Mouse (Mus musculus) liver, adult 2 months (tissue): ENCODE results near the gene Srgap3. TPM values are rescaled to one million over a fixed set of nuclear protein-coding genes. Genes with fewer than 3 reads are reported as not detected.
A peak's percentile ranks its signal among the peaks of the same experiment; 100 is the strongest.

Experiments
- DNase-seq: peaks from one replicate; pipeline ENCODE4 v3.0.0-alpha.2; 2011; ENCODE audit warnings: low read depth, low spot score; ENCODE audit errors: extremely low read depth
- H3K27ac ChIP-seq: fragments of 200-500 bp; replicated peaks from 2 replicates; pipeline ENCODE4 v1.5.1; 2012; ENCODE audit warnings: low read depth, mild to moderate bottlenecking, control low read depth, inconsistent platforms, low read length; ENCODE audit not compliant: insufficient read depth
- H3K27me3 ChIP-seq: fragments of 200-500 bp; 2 replicates; pipeline ENCODE4 v1.6.1; 2012; ENCODE audit warnings: mild to moderate bottlenecking, moderate library complexity, low read length, inconsistent platforms; ENCODE audit not compliant: control insufficient read depth, insufficient read depth
- H3K36me3 ChIP-seq: fragments of 200-500 bp; 2 replicates; pipeline ENCODE4 v1.6.1; 2012; ENCODE audit warnings: low read length, inconsistent platforms; ENCODE audit not compliant: control insufficient read depth, insufficient read depth
- H3K4me1 ChIP-seq: fragments of 200-500 bp; 2 replicates; pipeline ENCODE4 v1.6.1; 2011; ENCODE audit warnings: low read length; ENCODE audit not compliant: control insufficient read depth, insufficient read depth
- H3K4me3 ChIP-seq: fragments of 200-500 bp; 2 replicates; pipeline ENCODE4 v1.5.1; 2011; ENCODE audit warnings: low read depth, mild to moderate bottlenecking, control low read depth, low read length, moderate library complexity; ENCODE audit not compliant: insufficient read depth
- H3K79me2 ChIP-seq: fragments of 200-500 bp; 2 replicates; pipeline ENCODE4 v1.6.1; 2012; ENCODE audit warnings: inconsistent platforms, mild to moderate bottlenecking, low read length, moderate library complexity; ENCODE audit not compliant: control insufficient read depth, insufficient read depth
- H3K9ac ChIP-seq: fragments of 200-500 bp; 2 replicates; pipeline ENCODE4 v1.6.1; 2012; ENCODE audit warnings: low read depth, mild to moderate bottlenecking, control low read depth, inconsistent platforms, low read length
- CTCF ChIP-seq: fragments of 200-500 bp; IDR thresholded peaks from 2 replicates; pipeline ENCODE4 v1.5.1; 2011; ENCODE audit warnings: low read depth, low read length, control low read depth
- POLR2A ChIP-seq: fragments of 200-500 bp; IDR thresholded peaks from 2 replicates; pipeline ENCODE4 v1.6.1; 2011; ENCODE audit warnings: low read length, control low read depth; ENCODE audit not compliant: insufficient read depth; ENCODE audit errors: extremely low read depth
- WGBS: fragments of 180-500 bp; shearing (Covaris S2); methylation state at CpG from one replicate; pipeline ENCODE4 v1.1.7; 2018; 5-methylcytosine and 5-hydroxymethylcytosine counted together
- polyA plus RNA-seq: library from polyadenylated mRNA; depleted of rRNA; stranded (reverse); fragments of >200 nt; gene quantifications from 2 replicates; pipeline ENCODE4 v1.2.3, GENCODE M21; 2012
- total RNA-seq: library from RNA; depleted of rRNA; stranded (reverse); fragments of >200 nt; gene quantifications from 2 replicates; pipeline ENCODE4 v1.2.3, GENCODE M21; 2014

Srgap3 gene
- total and polyA plus RNA-seq, 2 experiments: 0.69 to 0.83 TPM

DNA sequence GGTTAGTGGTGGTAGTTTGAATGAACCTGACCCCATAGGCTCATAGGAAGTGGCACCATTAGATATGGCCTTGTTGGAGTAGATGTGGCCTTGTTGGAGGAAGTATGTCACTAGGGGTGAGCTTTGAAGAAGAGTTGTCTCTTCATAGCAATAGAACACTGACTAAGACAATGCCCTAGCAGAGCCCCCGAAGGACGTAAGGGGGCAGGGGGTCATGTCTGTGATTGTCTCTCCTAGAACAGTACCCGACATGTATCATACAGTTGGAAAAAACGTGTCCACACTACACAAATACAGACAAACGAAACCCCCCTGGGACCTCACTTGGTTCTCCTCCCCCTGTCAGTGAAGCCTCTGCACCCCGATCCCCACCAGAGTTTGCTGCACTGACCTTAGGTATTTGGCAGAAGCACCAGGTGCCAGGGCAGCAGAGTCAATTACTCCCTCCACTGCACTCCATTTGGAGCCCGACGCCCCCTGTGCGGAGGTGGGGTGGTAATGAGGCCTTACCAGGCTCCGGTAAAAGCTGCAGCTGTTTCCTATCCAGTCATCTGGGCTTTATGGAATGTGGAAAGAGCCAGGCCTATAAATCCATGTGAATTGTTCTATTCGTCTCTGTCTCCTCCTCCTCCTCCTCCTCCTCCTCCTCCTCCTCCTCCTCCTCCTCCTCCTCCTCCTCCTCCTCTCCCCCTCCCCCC, 10.7 kb upstream of the Srgap3 start:
- no peaks in the 10 kb centered on the region for H3K36me3 ChIP-seq
- no peak for DNase-seq
- H3K9ac ChIP-seq: no peak overlapping the region

DNA sequence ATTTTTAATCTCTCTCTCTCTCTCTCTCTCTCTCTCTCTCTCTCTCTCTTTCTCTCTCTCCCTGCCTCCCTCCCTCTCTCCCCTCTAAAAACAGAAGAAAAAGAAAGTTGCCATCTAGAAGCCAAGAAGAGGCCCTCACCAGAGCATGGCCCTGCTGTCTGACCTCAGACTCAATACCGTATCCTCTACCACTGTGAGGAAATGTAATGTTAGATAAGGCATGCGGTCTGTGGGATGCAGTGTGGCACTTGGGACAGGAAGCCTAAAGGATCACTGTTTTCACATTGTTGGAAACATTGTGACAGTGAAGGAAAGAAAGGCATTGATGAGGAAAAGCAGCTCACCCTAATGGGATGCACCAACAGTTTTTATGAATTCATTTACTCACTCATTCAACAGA, 8.7 kb upstream of the Srgap3 start:
- no peaks in the 10 kb centered on the region for H3K79me2 ChIP-seq
- H3K36me3 ChIP-seq: no peaks in the 10 kb centered on the region
- no peaks in the 10 kb centered on the region for H3K27me3 ChIP-seq
- H3K9ac ChIP-seq: no peak overlapping the region
- no peak for DNase-seq
- H3K4me1 ChIP-seq: no peaks in the 10 kb centered on the region
- no peak overlapping the region for H3K4me3 ChIP-seq
- H3K27ac ChIP-seq: no peak overlapping the region
- TF ChIP-seq POLR2A: no peak
- 66% methylated on average over 2 of the region's 2 CpGs for WGBS

More for the DNA sequence above, 10.7 kb upstream of the Srgap3 start:
- WGBS: 76% methylated on average over 11 of the region's 11 CpGs
- H3K27me3 ChIP-seq: no peaks in the 10 kb centered on the region
- no peak for TF ChIP-seq POLR2A
- TF ChIP-seq CTCF: no peak
- H3K4me1 ChIP-seq: no peaks in the 10 kb centered on the region
- no peaks in the 10 kb centered on the region for H3K79me2 ChIP-seq
- no peak overlapping the region for H3K4me3 ChIP-seq
- H3K27ac ChIP-seq: no peak overlapping the region

DNA sequence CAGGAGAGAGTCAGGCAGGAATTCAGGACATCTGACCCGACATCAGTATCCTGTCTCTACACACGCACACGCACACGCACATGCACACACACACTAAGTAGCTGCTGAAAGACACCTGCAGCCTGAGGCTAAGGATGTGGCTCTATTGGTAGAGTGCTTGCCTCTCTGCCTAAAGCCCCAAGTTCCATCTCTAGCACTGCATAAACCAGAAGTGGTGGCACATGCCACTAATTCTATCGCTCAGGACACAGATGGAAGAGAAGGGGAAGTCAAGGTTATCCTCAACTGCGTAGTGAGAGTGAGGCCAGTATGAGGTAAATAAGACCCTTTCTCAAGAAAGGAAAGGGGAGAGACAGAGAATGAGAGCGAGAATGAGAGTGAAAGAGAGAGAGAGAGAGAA, 6.8 kb upstream of the Srgap3 start:
- Histone ChIP-seq H3K4me1 (no peaks in the 10 kb centered on the region), H3K36me3 (no peaks in the 10 kb centered on the region), H3K27ac (no peak overlapping the region), H3K9ac (no peak overlapping the region), H3K4me3 (no peak overlapping the region), H3K79me2 (no peaks in the 10 kb centered on the region), H3K27me3 (no peaks in the 10 kb centered on the region)
- 85% methylated on average over 7 of the region's 7 CpGs for WGBS
- DNase-seq: no peak
- TF ChIP-seq POLR2A (no peak), CTCF (no peak)

DNA sequence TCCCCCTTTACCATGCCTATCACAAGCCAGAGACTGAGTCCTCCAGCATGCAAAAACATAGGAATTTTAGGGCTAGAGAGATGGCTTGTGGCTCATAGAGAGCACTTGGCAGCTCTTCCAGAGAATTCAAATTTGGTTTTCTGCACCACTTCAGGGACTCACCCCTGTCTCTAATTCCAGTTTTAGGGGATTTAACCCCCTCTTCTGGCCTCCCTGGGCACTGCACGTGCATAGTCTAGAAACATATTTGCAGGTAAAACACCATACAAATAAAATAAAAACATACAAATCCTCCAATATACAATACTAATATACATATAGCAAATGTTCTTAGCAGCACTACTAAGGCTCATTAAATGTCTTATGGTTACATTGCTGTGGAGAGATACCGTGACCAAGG, 4.2 kb upstream of the Srgap3 start:
- Histone ChIP-seq H3K4me3 (no peak overlapping the region), H3K4me1 (peaks cover 3% of the 10 kb centered on the region; the same call in 1 of the 2 replicates), H3K27ac (no peak overlapping the region), H3K9ac (no peak overlapping the region), H3K36me3 (no peaks in the 10 kb centered on the region), H3K27me3 (no peaks in the 10 kb centered on the region), H3K79me2 (no peaks in the 10 kb centered on the region)
- WGBS: 93% methylated on average over 2 of the region's 2 CpGs
- DNase-seq: no peak
- TF ChIP-seq POLR2A: no peak
- peak; percentile 30; the same call in 1 of the 2 replicates for TF ChIP-seq CTCF

DNA sequence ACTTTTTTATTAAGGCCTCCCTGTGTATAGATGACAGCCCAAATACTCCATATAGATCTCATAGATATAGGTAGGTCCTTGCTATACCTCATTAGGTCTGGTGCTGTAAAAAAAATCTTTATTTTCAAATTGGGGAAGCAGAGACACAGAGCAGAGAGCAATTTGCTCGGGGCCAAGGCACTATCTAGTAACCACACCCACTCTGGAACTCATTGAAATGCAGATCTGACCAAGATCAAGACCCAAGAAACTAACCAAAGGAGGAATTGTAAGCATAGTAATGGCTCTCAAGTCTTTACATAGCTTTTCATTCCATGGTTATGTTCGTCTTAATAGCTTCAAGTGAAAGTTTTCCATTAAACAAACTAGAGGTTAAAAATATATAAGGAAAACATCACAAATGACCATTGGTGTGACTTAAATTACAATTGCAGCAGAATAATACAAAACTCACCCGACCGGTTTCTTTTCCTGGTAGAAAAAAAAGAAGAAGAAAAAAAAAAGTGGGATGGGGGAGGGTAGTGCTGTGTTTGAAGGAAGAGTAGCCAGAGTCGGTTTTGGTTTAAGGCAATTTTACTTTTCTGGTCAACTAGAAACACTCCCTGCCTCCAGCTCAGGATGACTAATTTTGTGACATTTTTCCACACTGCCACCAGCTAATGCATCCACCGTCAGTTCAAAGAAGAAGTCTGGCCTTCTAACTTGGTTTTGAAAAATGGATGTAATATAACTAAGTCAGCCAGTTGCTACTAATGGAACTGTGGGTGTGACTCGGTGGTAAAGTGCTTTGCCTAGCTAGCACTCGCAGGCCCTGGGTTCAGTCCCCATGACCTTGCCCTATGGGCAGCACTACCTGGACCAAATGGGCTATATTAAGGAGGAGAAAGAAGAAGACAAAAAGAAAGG, 3.4 kb upstream of the Srgap3 start:
- no peak for DNase-seq
- Histone ChIP-seq H3K79me2 (no peaks in the 10 kb centered on the region), H3K36me3 (no peaks in the 10 kb centered on the region), H3K27me3 (no peaks in the 10 kb centered on the region), H3K27ac (no peak overlapping the region), H3K9ac (no peak overlapping the region), H3K4me3 (no peak overlapping the region), H3K4me1 (peaks cover 3% of the 10 kb centered on the region; the same call in 1 of the 2 replicates)
- TF ChIP-seq POLR2A: no peak
- TF ChIP-seq CTCF: no peak
- WGBS: 66% methylated on average over 8 of the region's 8 CpGs
